Mouse (Mus musculus): Measurements from ENCODE around the gene Grb14.

DNA sequence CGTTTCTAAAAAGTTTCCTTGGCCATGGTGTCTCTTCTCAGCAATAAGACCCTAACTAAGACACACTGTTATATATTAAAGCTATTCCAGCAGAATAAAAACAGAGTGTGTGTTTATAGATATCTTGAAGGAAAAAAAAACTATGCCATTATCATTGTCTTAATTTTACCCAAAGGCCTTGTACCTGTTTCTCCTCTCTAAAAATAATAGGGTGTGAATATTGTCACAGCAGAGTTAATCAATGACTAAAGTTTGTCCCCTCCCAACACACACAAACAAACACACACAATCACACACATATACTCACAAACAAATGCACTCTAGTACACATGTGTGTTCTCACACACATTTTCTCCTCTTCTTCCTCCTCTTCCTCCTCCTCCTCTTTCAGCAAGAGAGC is at the start of gene Grb14:
- TF ChIP-seq CHD2 (IDR thresholded peaks at IDR 0.05; ENCODE audit: low read depth, low read length) (no peak), MAFK (IDR thresholded peaks at IDR 0.05; ENCODE audit: insufficient read depth, low read depth, low read length) (no peak), HCFC1 (IDR thresholded peaks at IDR 0.05; ENCODE audit: borderline replicate concordance, insufficient read depth, low read length) (no peak), ZNF384 (IDR thresholded peaks at IDR 0.05; ENCODE audit: low read depth, low read length) (no peak)

Measured in ES-E14 (cell line).